Mouse (Mus musculus) cerebellum, postnatal 4 days (tissue): ENCODE measurements at regions not wholly inside any gene's neighbourhood (a gene's known extent, or its start where the extent isn't known, plus 50 kb on each side); places are given as distances from the start of the nearest gene placed in this dataset.

Source experiments
- DNase-seq, 2 experiments: peaks; one replicate each; pipeline ENCODE4 v3.0.0; 2022; ENCODE audit warnings: low spot score in 2 of 2, mixed read lengths in 1 of 2

GRCm38 (mm10) chr12:112235841-112236240 is 89.8 kb downstream of the Kif26a start:
- DNase-seq = no peak

- DNase-seq = no peak
Measured at GRCm38 (mm10) chr12:112237061-112237490, 91.1 kb downstream of the Kif26a start.

GRCm38 (mm10) chr12:112238834-112239233 is 92.8 kb downstream of the Kif26a start:
- no peak for DNase-seq

- DNase-seq = no peak
Measured at GRCm38 (mm10) chr12:112241740-112242171, 95.7 kb downstream of the Kif26a start.

- no peak for DNase-seq
Measured at GRCm38 (mm10) chr12:112243231-112243630, 97.2 kb downstream of the Kif26a start.

- DNase-seq = no peak
Measured at GRCm38 (mm10) chr12:112250894-112251293, 104.9 kb downstream of the Kif26a start.

- no peak for DNase-seq
Measured at GRCm38 (mm10) chr12:112253461-112253860, 107.5 kb downstream of the Kif26a start.

GRCm38 (mm10) chr12:112255223-112255622 is 109.2 kb downstream of the Kif26a start:
- DNase-seq = no peak

- DNase-seq = no peak
Measured at GRCm38 (mm10) chr12:112257691-112258090, 111.7 kb downstream of the Kif26a start.

- peak; percentile 51 to 84 for DNase-seq
Measured at GRCm38 (mm10) chr12:112263283-112264056, 117.5 kb downstream of the Kif26a start.

GRCm38 (mm10) chr12:112264201-112264600 is 118.2 kb downstream of the Kif26a start:
- no peak for DNase-seq

- no peak for DNase-seq
Measured at GRCm38 (mm10) chr12:112265289-112265969, 119.4 kb downstream of the Kif26a start.

GRCm38 (mm10) chr12:112274026-112274425 is 128.0 kb downstream of the Kif26a start:
- DNase-seq = no peak

GRCm38 (mm10) chr12:112274756-112275155 is 128.7 kb downstream of the Kif26a start:
- no peak for DNase-seq

- DNase-seq = no peak
Measured at GRCm38 (mm10) chr12:112276651-112277050, 130.6 kb downstream of the Kif26a start.

GRCm38 (mm10) chr12:112277511-112277910 is 131.5 kb downstream of the Kif26a start:
- DNase-seq = no peak

- no peak for DNase-seq
Measured at GRCm38 (mm10) chr12:112285096-112285495, 139.1 kb downstream of the Kif26a start.

GRCm38 (mm10) chr12:112288786-112289185 is 142.8 kb downstream of the Kif26a start:
- DNase-seq = no peak

- DNase-seq = peak in 1 of 2 experiments; percentile 56
Measured at GRCm38 (mm10) chr12:112290299-112290698, 144.3 kb downstream of the Kif26a start.

- no peak for DNase-seq
Measured at GRCm38 (mm10) chr12:112291748-112292561, 145.9 kb downstream of the Kif26a start.

GRCm38 (mm10) chr12:112293105-112293504 is 147.1 kb downstream of the Kif26a start:
- no peak for DNase-seq

- no peak for DNase-seq
Measured at GRCm38 (mm10) chr12:112295337-112295941, 149.4 kb downstream of the Kif26a start.
